Mouse (Mus musculus): ENCODE results near the gene Gm17428.

- TF ChIP-seq EP300 (IDR thresholded peaks at IDR 0.05; ENCODE audit: insufficient read depth, low read depth, low read length) (no peak), POLR2A (IDR thresholded peaks at IDR 0.05; ENCODE audit: insufficient read depth, low read length) (no peak), CTCF (IDR thresholded peaks at IDR 0.05; ENCODE audit: low read depth, low read length) (no peak)
Measured at GRCm38 (mm10) chr14:55000814-55001213, 24.1 kb downstream of the Gm17428 start.

All from ES-Bruce4 (cell line).